Mouse (Mus musculus) forebrain, embryonic 16.5 days (tissue): ENCODE results near the gene Ccdc162. TPM values are rescaled to one million over a fixed set of nuclear protein-coding genes. Genes with fewer than 3 reads are reported as not detected.

Source experiments
- ATAC-seq: fragments of 200-750 bp; cut with Nextera tagmentation; 2 replicates; pipeline ENCODE4 v1.8.0; 2017; ENCODE audit warnings: mild to moderate bottlenecking, moderate library complexity
- H3K27ac ChIP-seq: fragments of 300-500 bp; sonication (generic); 2 replicates; pipeline ENCODE4 v1.5.1; 2014; ENCODE audit warnings: low read length, control low read depth
- H3K27me3 ChIP-seq: fragments of 300-500 bp; sonication (generic); replicated peaks from 2 replicates; pipeline ENCODE4 v1.6.1; 2014; ENCODE audit warnings: low read length; ENCODE audit not compliant: control insufficient read depth, insufficient read depth
- H3K36me3 ChIP-seq: fragments of 300-500 bp; sonication (generic); 2 replicates; pipeline ENCODE4 v1.6.1; 2014; ENCODE audit not compliant: control insufficient read depth, insufficient read depth
- H3K4me1 ChIP-seq: fragments of 300-500 bp; sonication (generic); replicated peaks from 2 replicates; pipeline ENCODE4 v1.6.1; 2014; ENCODE audit warnings: low read length; ENCODE audit not compliant: control insufficient read depth, insufficient read depth
- H3K4me2 ChIP-seq: fragments of 300-500 bp; sonication (generic); 2 replicates; pipeline ENCODE4 v1.6.1; 2014; ENCODE audit warnings: mild to moderate bottlenecking, low read length, control low read depth
- H3K4me3 ChIP-seq: fragments of 300-500 bp; sonication (generic); replicated peaks from 2 replicates; pipeline ENCODE4 v1.5.1; 2014; ENCODE audit warnings: mild to moderate bottlenecking, low read length, control low read depth
- H3K9ac ChIP-seq: fragments of 300-500 bp; sonication (generic); replicated peaks from 2 replicates; pipeline ENCODE4 v1.6.1; 2014; ENCODE audit warnings: low read depth, low read length, control low read depth
- H3K9me3 ChIP-seq: fragments of 300-500 bp; sonication (generic); 2 replicates; pipeline ENCODE4 v1.6.1; 2016; ENCODE audit warnings: low read length; ENCODE audit not compliant: control insufficient read depth
- WGBS: fragments of 180-500 bp; shearing (Covaris S2); extraction: QIAGEN DNeasy Blood & Tissue Kit; methylation state at CpG from one replicate; pipeline ENCODE4 v1.1.7; 2014; 5-methylcytosine and 5-hydroxymethylcytosine counted together
- microRNA-seq: library from miRNA; unstranded; fragments of <30 nt; microRNA quantifications from one replicate; pipeline ENCODE4, GENCODE M21; 2017
- polyA plus RNA-seq: library from polyadenylated mRNA; unstranded; fragments of >200 nt; fragmentation: Nextera tagmentation; extraction: Ambion mirVana; gene quantifications from 2 replicates; pipeline ENCODE4 v1.2.1, GENCODE M21; 2015

Ccdc162 gene
- polyA plus RNA-seq, 1 experiment from 2014 or later, result 0.44 TPM

DNA sequence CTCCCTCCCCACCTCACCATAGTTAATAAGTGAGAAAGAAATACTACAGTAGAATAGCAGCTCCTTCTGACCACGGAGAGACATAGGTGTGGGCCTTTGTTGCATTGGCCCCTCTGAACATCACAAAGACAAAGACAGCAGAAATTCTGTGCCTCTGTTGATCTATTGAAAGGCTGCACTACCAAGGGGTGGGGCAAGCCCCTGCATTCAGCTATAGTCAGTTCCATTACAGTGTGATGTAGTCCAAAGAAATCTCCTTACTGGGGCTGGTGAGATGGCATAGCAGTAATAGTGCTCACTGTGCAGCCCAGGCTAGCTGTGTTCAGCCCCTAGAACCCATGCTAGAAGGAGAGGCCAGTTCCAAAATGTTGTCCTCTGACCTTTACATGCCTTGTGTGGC, 211.4 kb downstream of the Ccdc162 start:
- ATAC-seq, result peak; percentile 23; the same call in 1 of the 2 replicates
- H3K9me3 ChIP-seq, result no peaks in the 10 kb centered on the region
- no peaks in the 10 kb centered on the region for H3K27me3 ChIP-seq
- no peak overlapping the region for H3K27ac ChIP-seq
- H3K36me3 ChIP-seq, result no peaks in the 10 kb centered on the region
- no peak overlapping the region for H3K4me2 ChIP-seq
- 64% methylated on average over 1 of the region's 1 CpGs for WGBS
- no peak overlapping the region for H3K4me3 ChIP-seq
- H3K4me1 ChIP-seq, result no peaks in the 10 kb centered on the region
- no peak overlapping the region for H3K9ac ChIP-seq

- no peaks in the 10 kb centered on the region for H3K9me3 ChIP-seq
- H3K36me3 ChIP-seq, result no peaks in the 10 kb centered on the region
- no peak for ATAC-seq
- no peak overlapping the region for H3K27ac ChIP-seq
- H3K27me3 ChIP-seq, result no peaks in the 10 kb centered on the region
- no peak overlapping the region for H3K4me3 ChIP-seq
- H3K4me1 ChIP-seq, result no peaks in the 10 kb centered on the region
- H3K9ac ChIP-seq, result no peak overlapping the region
- no peak overlapping the region for H3K4me2 ChIP-seq
- 46% methylated on average over 4 of the region's 4 CpGs for WGBS
Observed at GRCm38 (mm10) chr10:41500941-41501340, 215.5 kb downstream of the Ccdc162 start.

GRCm38 (mm10) chr10:41491111-41491510, 225.3 kb downstream of the Ccdc162 start:
- WGBS, result 53% methylated on average over 4 of the region's 4 CpGs
- H3K36me3 ChIP-seq, result peaks cover 7% of the 10 kb centered on the region

DNA sequence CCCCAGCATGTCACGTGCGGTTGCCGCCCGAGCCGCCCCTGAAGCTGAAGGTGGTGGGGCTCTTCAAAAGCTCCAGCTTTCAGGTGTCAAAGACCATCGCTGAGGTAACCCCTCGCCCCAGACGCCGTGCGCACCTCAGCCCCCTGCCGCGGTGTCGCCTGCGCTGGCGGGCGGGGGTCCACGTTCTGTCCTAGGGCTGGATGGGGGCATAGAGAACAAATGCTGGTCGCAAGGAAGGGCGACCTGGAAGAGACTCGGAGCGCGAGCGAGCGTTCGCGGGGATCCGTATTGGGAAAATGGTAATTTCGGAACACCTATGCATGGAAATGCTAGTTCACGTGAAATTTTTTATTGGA, 225.9 kb downstream of the Ccdc162 start:
- under 1% methylated on average over 29 of the region's 29 CpGs for WGBS
- Histone ChIP-seq H3K27ac (no peak overlapping the region; the same call in 1 of the 2 replicates), H3K4me3 (peak overlapping the region; percentile 80), H3K4me1 (peaks cover 18% of the 10 kb centered on the region), H3K4me2 (peak overlapping the region; percentile 100), H3K27me3 (no peaks in the 10 kb centered on the region), H3K9ac (peak overlapping the region; percentile 64), H3K9me3 (no peaks in the 10 kb centered on the region), H3K36me3 (peaks cover 12% of the 10 kb centered on the region)
- no peak; the same call in 1 of the 2 replicates for ATAC-seq

More at GRCm38 (mm10) chr10:41491111-41491510, 225.3 kb downstream of the Ccdc162 start:
- no peak for ATAC-seq
- no peak overlapping the region for H3K4me3 ChIP-seq
- H3K9ac ChIP-seq, result no peak overlapping the region
- H3K9me3 ChIP-seq, result no peaks in the 10 kb centered on the region
- H3K4me2 ChIP-seq, result no peak overlapping the region
- no peaks in the 10 kb centered on the region for H3K27me3 ChIP-seq
- H3K4me1 ChIP-seq, result peaks cover 18% of the 10 kb centered on the region
- H3K27ac ChIP-seq, result no peak overlapping the region

- peak; percentile 96 for ATAC-seq
- WGBS, result under 1% methylated on average over 50 of the region's 50 CpGs
- H3K27me3 ChIP-seq, result no peaks in the 10 kb centered on the region
- H3K36me3 ChIP-seq, result peaks cover 15% of the 10 kb centered on the region
- H3K4me1 ChIP-seq, result peaks cover 18% of the 10 kb centered on the region
- no peaks in the 10 kb centered on the region for H3K9me3 ChIP-seq
- peak within 1 kb of the TSS; percentile 100 for H3K4me2 ChIP-seq
- peak within 1 kb of the TSS; percentile 64 for H3K9ac ChIP-seq
- no peak within 1 kb of the TSS; the same call in 1 of the 2 replicates for H3K27ac ChIP-seq
- peak within 1 kb of the TSS; percentile 80 for H3K4me3 ChIP-seq
Observed at GRCm38 (mm10) chr10:41489708-41490517, 226.5 kb downstream of the Ccdc162 start, which contains the start of the genes Smpd2 and Ppil6. Gene Smpd2, minus strand, starts transcription at chr10:41490369. Gene Ppil6, plus strand, starts transcription at chr10:41490439.

DNA sequence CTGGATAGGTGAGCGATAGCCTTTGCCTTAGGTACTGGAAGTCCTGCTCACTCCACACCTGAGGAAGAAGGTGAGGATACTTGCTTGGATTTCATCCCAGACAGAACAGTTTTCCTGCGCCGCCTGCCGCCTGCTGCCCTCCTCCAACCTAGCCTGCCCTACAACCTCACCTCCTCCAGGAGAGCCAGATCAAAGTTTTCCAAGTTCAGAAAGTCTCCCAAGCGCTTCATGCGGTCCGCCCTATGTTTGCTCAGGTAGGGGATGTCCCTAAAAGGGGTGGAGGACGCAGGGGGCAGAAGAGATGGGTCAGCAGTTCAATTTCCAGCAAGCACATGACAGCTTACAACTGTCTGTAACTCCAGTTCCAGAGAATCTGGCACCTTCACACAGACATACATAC, 227.1 kb downstream of the Ccdc162 start:
- 29% methylated on average over 8 of the region's 8 CpGs for WGBS
- no peak overlapping the region for H3K27ac ChIP-seq
- peak overlapping the region; percentile 100 for H3K4me2 ChIP-seq
- ATAC-seq, result no peak
- H3K9me3 ChIP-seq, result no peaks in the 10 kb centered on the region
- H3K36me3 ChIP-seq, result peaks cover 16% of the 10 kb centered on the region
- H3K27me3 ChIP-seq, result no peaks in the 10 kb centered on the region
- H3K9ac ChIP-seq, result peak overlapping the region; percentile 64
- peaks cover 18% of the 10 kb centered on the region for H3K4me1 ChIP-seq
- peak overlapping the region; percentile 80 for H3K4me3 ChIP-seq

DNA sequence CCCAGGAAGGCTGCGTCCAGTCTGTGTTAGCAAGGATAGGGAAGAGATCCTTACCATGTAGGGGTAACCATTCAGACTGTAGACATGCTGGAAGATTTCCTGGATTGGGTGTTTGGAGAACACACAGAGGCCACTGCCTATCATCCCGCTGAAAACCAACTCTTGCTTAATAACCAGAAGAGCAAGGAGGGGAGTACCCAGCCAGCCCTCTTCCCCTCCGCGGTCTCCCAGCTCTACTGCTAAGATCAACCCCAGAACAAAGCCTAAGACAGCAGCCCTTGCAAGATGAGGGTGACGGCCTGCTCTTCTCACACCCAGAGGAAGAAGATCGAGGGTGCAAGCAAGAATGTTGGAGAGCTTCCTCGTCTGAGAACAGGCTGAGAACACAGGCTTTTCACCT, 227.6 kb downstream of the Ccdc162 start:
- Histone ChIP-seq H3K36me3 (peaks cover 16% of the 10 kb centered on the region), H3K4me2 (peak overlapping the region; percentile 100), H3K9ac (0 out of 2 replicates have a peak overlapping the region, but pooled peaks have one; percentile 13), H3K27me3 (no peaks in the 10 kb centered on the region), H3K27ac (no peak overlapping the region), H3K4me1 (peaks cover 18% of the 10 kb centered on the region), H3K4me3 (peak overlapping the region; percentile 80), H3K9me3 (no peaks in the 10 kb centered on the region)
- no peak for ATAC-seq
- 52% methylated on average over 7 of the region's 7 CpGs for WGBS

Small RNA genes within 50 kb of the gene (microRNA-seq; reads per million reads assigned to microRNA genes)
- gene Mir3473b, result not detected

Other genes with a start within 250 kb of the Ccdc162 start
- gene Mical1, start 240.3 kb downstream of the Ccdc162 start, polyA plus RNA-seq, result 44.8 and 45.1 TPM in 2 replicates
- gene Smpd2, start 226.3 kb downstream of the Ccdc162 start, polyA plus RNA-seq, result 38.0 and 43.0 TPM in 2 replicates
- gene Ppil6, start 226.2 kb downstream of the Ccdc162 start, polyA plus RNA-seq, result 1.7 and 2.1 TPM in 2 replicates
- 61.8 and 81.7 TPM in 2 replicates for gene Cd164, start 197.2 kb downstream of the Ccdc162 start, polyA plus RNA-seq
- gene Cep57l1, start 93.2 kb upstream of the Ccdc162 start, polyA plus RNA-seq, result 19.5 and 21.3 TPM in 2 replicates
- gene Sesn1, start 93.3 kb upstream of the Ccdc162 start, polyA plus RNA-seq, result 49.6 and 61.2 TPM in 2 replicates